Mouse (Mus musculus) ES-E14 (cell line): ENCODE measurements around the gene Crlf1. TPM values are rescaled to one million over a fixed set of nuclear protein-coding genes. Genes with fewer than 3 reads are reported as not detected.

Experiments
- DNase-seq: peaks from one replicate; pipeline ENCODE4 v3.0.0-alpha.2; 2013; ENCODE audit warnings: low read depth, low spot score
- H3K27ac ChIP-seq: 2 replicates; pipeline ENCODE4 v1.5.1; 2012; ENCODE audit warnings: low read depth, mild to moderate bottlenecking, low read length, moderate library complexity, mixed read lengths; ENCODE audit not compliant: poor library complexity, insufficient read depth, severe bottlenecking
- H3K36me3 ChIP-seq: 2 replicates; pipeline ENCODE4 v1.6.1; 2012; ENCODE audit warnings: mild to moderate bottlenecking, low read length, moderate library complexity, mixed read lengths; ENCODE audit not compliant: control insufficient read depth, poor library complexity, insufficient read depth, severe bottlenecking
- H3K4me1 ChIP-seq, 2 experiments: fragments of 150-350 bp in 1 of 2; sonication (generic) in 1 of 2; 2 replicates each; pipeline ENCODE4 v1.6.1; 2012; ENCODE audit warnings: low read length in 2 of 2, mild to moderate bottlenecking in 1 of 2, mixed read lengths in 1 of 2; ENCODE audit not compliant: control insufficient read depth in 2 of 2, insufficient read depth in 2 of 2, poor library complexity in 1 of 2
- H3K4me3 ChIP-seq, 2 experiments: fragments of 150-350 bp in 1 of 2; sonication (generic) in 1 of 2; 2 replicates each; pipeline ENCODE4 v1.5.1; 2012; ENCODE audit warnings: low read length in 2 of 2, low read depth in 1 of 2, mild to moderate bottlenecking in 1 of 2, mixed read lengths in 1 of 2; ENCODE audit not compliant: insufficient read depth in 1 of 2, poor library complexity in 1 of 2, severe bottlenecking in 1 of 2
- H3K9ac ChIP-seq: 2 replicates; pipeline ENCODE4 v1.6.1; 2012; ENCODE audit warnings: low read depth, mild to moderate bottlenecking, low read length, mixed read lengths; ENCODE audit not compliant: poor library complexity, insufficient read depth, severe bottlenecking
- H3K9me3 ChIP-seq: fragments of 150-350 bp; sonication (generic); 2 replicates; pipeline ENCODE4 v1.6.1; 2012; ENCODE audit warnings: low read depth, mild to moderate bottlenecking, low read length; ENCODE audit not compliant: control insufficient read depth, insufficient read depth
- CHD2 ChIP-seq: IDR thresholded peaks from 2 replicates; pipeline ENCODE4 v1.6.1; 2014; ENCODE audit warnings: mild to moderate bottlenecking, low read depth, low read length, inconsistent platforms
- HCFC1 ChIP-seq: IDR thresholded peaks from 2 replicates; pipeline ENCODE4 v1.6.1; 2012; ENCODE audit warnings: low read length, inconsistent platforms, borderline replicate concordance; ENCODE audit not compliant: insufficient read depth
- MAFK ChIP-seq: IDR thresholded peaks from 2 replicates; pipeline ENCODE4 v1.6.1; 2014; ENCODE audit warnings: mild to moderate bottlenecking, low read depth, low read length, inconsistent platforms; ENCODE audit not compliant: insufficient read depth
- ZC3H11A ChIP-seq: IDR thresholded peaks from 2 replicates; pipeline ENCODE4 v1.6.1; 2012; ENCODE audit warnings: low read depth, mild to moderate bottlenecking, inconsistent platforms, low read length, borderline replicate concordance
- ZNF384 ChIP-seq: IDR thresholded peaks from 2 replicates; pipeline ENCODE4 v1.6.1; 2012; ENCODE audit warnings: low read depth, low read length, inconsistent platforms
- in situ Hi-C, 2 experiments: fragments of 600-800 bp; cut with MboI; formaldehyde crosslinking; loops; one replicate each; pipeline ENCODE4 v1.15.1; 2025; ENCODE audit warnings: low sequenced_read_pairs in 2 of 2, inconsistent platforms in 1 of 2; ENCODE audit not compliant: unreplicated experiment in 2 of 2
- total RNA-seq: library from RNA; depleted of rRNA; stranded (reverse); fragments of 300-350 nt; gene quantifications from 2 replicates; pipeline ENCODE4 v1.2.3, GENCODE M21; 2012

The Crlf1 gene
- total RNA-seq, 1 experiment, result 29.3 TPM

DNA sequence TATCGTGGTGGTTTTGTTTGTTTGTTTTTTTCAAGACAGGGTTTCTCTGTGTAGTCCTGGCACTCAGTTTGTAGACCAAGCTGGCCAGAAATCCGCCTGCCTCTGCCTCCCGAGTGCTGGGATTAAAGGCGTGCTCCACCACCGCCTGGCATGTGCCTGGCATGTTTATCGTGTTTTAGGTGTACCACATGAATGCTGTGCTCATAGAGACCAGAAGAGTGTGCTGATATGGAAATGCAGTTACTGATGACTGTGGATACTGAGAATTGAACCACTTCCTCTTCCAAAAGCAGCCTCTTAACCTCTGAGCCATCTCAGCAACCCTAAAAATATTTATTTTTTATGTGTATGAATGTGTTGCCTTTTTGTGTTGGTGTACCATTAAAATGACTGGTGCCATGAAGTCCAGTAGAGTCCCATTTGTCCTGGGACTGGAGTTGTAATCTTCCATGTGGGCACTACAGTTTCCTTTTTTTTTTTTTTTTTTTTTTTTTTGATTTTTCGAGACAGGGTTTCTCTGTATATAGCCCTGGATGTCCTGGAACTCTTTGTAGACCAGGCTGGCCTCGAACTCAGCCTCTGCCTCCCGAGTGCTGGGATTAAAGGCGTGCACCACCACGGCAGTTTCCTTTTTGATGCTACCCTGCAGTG lies 19.4 kb downstream of the Crlf1 start:
- H3K4me1 ChIP-seq, result peaks cover 0 to 1% of the 10 kb centered on the region in 2 experiments; a peak in 2 of 4 replicates
- no peak overlapping the region for H3K9ac ChIP-seq
- no peak overlapping the region for H3K27ac ChIP-seq
- no peaks in the 10 kb centered on the region for H3K9me3 ChIP-seq
- peak; percentile 43; the same call in 1 of the 2 replicates for TF ChIP-seq ZNF384
- TF ChIP-seq MAFK, result no peak
- peaks cover 47% of the 10 kb centered on the region for H3K36me3 ChIP-seq
- in situ Hi-C loops, result no loop called here
- no peak for DNase-seq
- no peak overlapping the region for H3K4me3 ChIP-seq

DNA sequence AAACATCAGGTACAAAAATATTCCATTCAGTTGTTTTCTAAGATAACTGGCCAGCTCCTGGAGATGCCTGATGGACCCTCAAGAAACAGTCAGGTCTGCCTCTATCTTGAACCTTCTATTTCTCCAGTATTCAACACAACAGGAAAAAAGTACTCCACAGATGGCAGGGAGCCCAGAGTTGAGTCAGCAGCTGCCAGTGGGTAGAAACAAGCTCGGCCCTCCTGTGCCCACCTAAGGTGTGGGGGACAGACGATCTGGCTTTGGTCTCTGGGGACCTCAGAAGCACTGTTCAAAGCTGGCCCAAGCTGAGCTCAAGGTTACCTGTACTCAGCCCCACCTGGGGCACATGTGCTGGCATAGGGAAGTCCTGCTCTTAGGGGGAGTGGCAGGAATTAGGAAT lies 20.5 kb downstream of the Crlf1 start:
- no peak for DNase-seq
- H3K36me3 ChIP-seq, result peaks cover 40% of the 10 kb centered on the region
- in situ Hi-C loops, result no loop called here

DNA sequence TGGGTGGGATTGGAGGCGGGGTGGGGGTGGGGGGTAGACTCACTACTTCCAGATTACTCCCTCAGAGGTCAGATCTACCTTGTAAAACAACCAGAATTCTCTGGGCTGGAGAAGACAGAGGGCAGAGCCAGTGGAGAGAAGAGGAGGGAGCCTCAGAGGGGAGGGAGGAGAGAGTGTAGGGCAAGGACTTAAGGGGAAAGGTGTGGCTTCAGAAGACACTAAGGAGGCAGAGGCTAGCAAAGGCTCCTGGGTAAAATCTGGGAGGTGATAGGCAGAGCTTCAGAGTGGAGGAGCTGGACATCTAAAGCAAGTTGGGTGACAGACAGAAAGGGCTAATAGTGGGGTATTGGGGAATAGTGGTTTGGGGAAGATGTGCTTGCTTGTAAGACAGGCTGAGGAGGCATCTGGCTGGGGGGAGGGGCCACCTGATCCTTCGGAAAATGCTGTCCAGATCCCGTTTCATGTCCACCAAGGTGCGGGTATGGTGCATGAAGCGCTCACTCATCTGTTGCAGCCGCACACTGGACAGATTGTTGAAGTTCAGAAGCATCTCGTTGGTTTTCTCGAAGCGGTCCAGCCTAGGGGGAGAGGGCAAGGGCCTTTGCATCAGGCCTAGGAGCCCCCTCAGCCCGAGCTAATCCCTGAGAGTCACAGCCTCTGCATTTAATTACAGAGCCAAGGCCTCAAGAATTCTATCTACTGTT lies 25.1 kb downstream of the Crlf1 start:
- peaks cover 30% of the 10 kb centered on the region for H3K36me3 ChIP-seq
- H3K9me3 ChIP-seq, result no peaks in the 10 kb centered on the region
- no peak overlapping the region for H3K27ac ChIP-seq
- H3K4me1 ChIP-seq, result peaks cover 0 to 4% of the 10 kb centered on the region in 2 experiments; a peak in 1 of 4 replicates
- no peak overlapping the region for H3K9ac ChIP-seq
- TF ChIP-seq HCFC1 (no peak), ZC3H11A (no peak)
- DNase-seq, result no peak
- no peak overlapping the region for H3K4me3 ChIP-seq
- in situ Hi-C loops, result no loop called here

More for the DNA sequence above, 20.5 kb downstream of the Crlf1 start:
- Histone ChIP-seq H3K9ac (no peak overlapping the region), H3K4me3 (no peak overlapping the region), H3K4me1 (peaks cover 0 to 4% of the 10 kb centered on the region in 2 experiments; a peak in 2 of 4 replicates), H3K9me3 (no peaks in the 10 kb centered on the region), H3K27ac (no peak overlapping the region)
- no peak for TF ChIP-seq ZC3H11A
- TF ChIP-seq MAFK, result no peak
- no peak for TF ChIP-seq HCFC1
- no peak for TF ChIP-seq CHD2
- no peak for TF ChIP-seq ZNF384

GRCm38 (mm10) chr8:70519043-70519442 lies 26.1 kb downstream of the Crlf1 start:
- Histone ChIP-seq H3K27ac (no peak overlapping the region), H3K4me1 (peaks cover 0 to 4% of the 10 kb centered on the region in 2 experiments; a peak in 1 of 4 replicates), H3K36me3 (peaks cover 23% of the 10 kb centered on the region), H3K9me3 (no peaks in the 10 kb centered on the region), H3K9ac (no peak overlapping the region), H3K4me3 (no peak overlapping the region)
- in situ Hi-C loops, result no loop called here
- DNase-seq, result no peak
- no peak for TF ChIP-seq ZC3H11A
- TF ChIP-seq MAFK, result no peak
- no peak for TF ChIP-seq CHD2
- TF ChIP-seq ZNF384, result no peak
- no peak for TF ChIP-seq HCFC1

GRCm38 (mm10) chr8:70519606-70520005 lies 26.6 kb downstream of the Crlf1 start:
- no peaks in the 10 kb centered on the region for H3K9me3 ChIP-seq
- no peak overlapping the region for H3K4me3 ChIP-seq
- in situ Hi-C loops, result no loop called here
- DNase-seq, result no peak
- H3K9ac ChIP-seq, result no peak overlapping the region
- TF ChIP-seq CHD2, result no peak
- TF ChIP-seq ZC3H11A, result no peak
- TF ChIP-seq HCFC1, result no peak
- TF ChIP-seq MAFK, result no peak
- no peak for TF ChIP-seq ZNF384
- no peak overlapping the region for H3K27ac ChIP-seq
- peaks cover 19% of the 10 kb centered on the region for H3K36me3 ChIP-seq
- H3K4me1 ChIP-seq, result peaks cover 0 to 4% of the 10 kb centered on the region in 2 experiments; a peak in 1 of 4 replicates
